Mouse (Mus musculus) forebrain, postnatal 0 days (tissue): ENCODE results near the gene Ubash3a. TPM values are rescaled to one million over a fixed set of nuclear protein-coding genes. Genes with fewer than 3 reads are reported as not detected.
A peak's percentile ranks its signal among the peaks of the same experiment; 100 is the strongest.

Experiments used
- ATAC-seq: fragments of 200-750 bp; cut with Nextera tagmentation; 2 replicates; pipeline ENCODE4 v1.8.0; 2017; ENCODE audit warnings: mild to moderate bottlenecking, moderate library complexity
- DNase-seq: peaks from one replicate; pipeline ENCODE4 v3.0.0-alpha.2; 2015
- H3K27ac ChIP-seq: fragments of 300-500 bp; sonication (generic); 2 replicates; pipeline ENCODE4 v1.5.1; 2014; ENCODE audit warnings: low read depth, mild to moderate bottlenecking, antibody characterized with exemption, low read length, moderate library complexity, mixed read lengths
- H3K27me3 ChIP-seq: fragments of 300-500 bp; sonication (generic); 2 replicates; pipeline ENCODE4 v1.6.1; 2014; ENCODE audit warnings: mild to moderate bottlenecking, low read length, mixed read lengths; ENCODE audit not compliant: insufficient read depth
- H3K36me3 ChIP-seq: fragments of 300-500 bp; sonication (generic); 2 replicates; pipeline ENCODE4 v1.6.1; 2014; ENCODE audit warnings: mild to moderate bottlenecking, moderate library complexity; ENCODE audit not compliant: insufficient read depth
- H3K4me1 ChIP-seq: fragments of 300-500 bp; sonication (generic); 2 replicates; pipeline ENCODE4 v1.6.1; 2014; ENCODE audit warnings: antibody characterized with exemption; ENCODE audit not compliant: insufficient read depth
- H3K4me2 ChIP-seq: fragments of 300-500 bp; sonication (generic); 2 replicates; pipeline ENCODE4 v1.6.1; 2014; ENCODE audit warnings: low read depth, mild to moderate bottlenecking, moderate library complexity
- H3K4me3 ChIP-seq: fragments of 300-500 bp; sonication (generic); 2 replicates; pipeline ENCODE4 v1.5.1; 2014; ENCODE audit warnings: low read depth, low read length, mixed read lengths
- H3K9ac ChIP-seq: fragments of 300-500 bp; sonication (generic); 2 replicates; pipeline ENCODE4 v1.6.1; 2014; ENCODE audit warnings: mild to moderate bottlenecking
- H3K9me3 ChIP-seq: fragments of 300-500 bp; sonication (generic); 2 replicates; pipeline ENCODE4 v1.6.1; 2016; ENCODE audit warnings: low read length
- CTCF ChIP-seq: sonication (generic); IDR thresholded peaks from 2 replicates; pipeline ENCODE4 v1.5.1; 2016; ENCODE audit warnings: antibody characterized with exemption, control low read depth, low read depth
- WGBS: fragments of 180-500 bp; shearing (Covaris S2); extraction: QIAGEN DNeasy Blood & Tissue Kit; methylation state at CpG from one replicate; pipeline ENCODE4 v1.1.7; 2014; 5-methylcytosine and 5-hydroxymethylcytosine counted together
- polyA plus RNA-seq: library from polyadenylated mRNA; unstranded; fragments of >200 nt; fragmentation: Nextera tagmentation; extraction: Ambion mirVana; gene quantifications from 2 replicates; pipeline ENCODE4 v1.2.1, GENCODE M21; 2015
- total RNA-seq: library from RNA; depleted of rRNA; stranded (reverse); fragments of >200 nt; gene quantifications from 2 replicates; pipeline ENCODE4 v1.2.3, GENCODE M21; 2014

Ubash3a gene
- total and polyA plus RNA-seq, 2 experiments from 2014 or later, result 0.14 TPM; not detected in 1

- no peaks in the 10 kb centered on the region for H3K4me1 ChIP-seq
- H3K27me3 ChIP-seq, result no peaks in the 10 kb centered on the region
- DNase-seq, result no peak
- H3K36me3 ChIP-seq, result no peaks in the 10 kb centered on the region
- H3K4me3 ChIP-seq, result no peak overlapping the region
- WGBS, result 88% methylated on average over 7 of the region's 7 CpGs
- no peak overlapping the region for H3K4me2 ChIP-seq
- no peak overlapping the region for H3K27ac ChIP-seq
- no peak overlapping the region for H3K9ac ChIP-seq
- H3K9me3 ChIP-seq, result no peaks in the 10 kb centered on the region
- no peak for TF ChIP-seq CTCF
- ATAC-seq, result no peak
Measured at GRCm38 (mm10) chr17:31260430-31260829, 52.8 kb downstream of the Ubash3a start.

GRCm38 (mm10) chr17:31261352-31261751 lies 53.7 kb downstream of the Ubash3a start:
- ATAC-seq, result no peak
- Histone ChIP-seq H3K9ac (no peak overlapping the region), H3K4me3 (no peak overlapping the region)

GRCm38 (mm10) chr17:31262715-31263114 lies 55.0 kb downstream of the Ubash3a start:
- Histone ChIP-seq H3K36me3 (no peaks in the 10 kb centered on the region), H3K9ac (no peak overlapping the region), H3K27me3 (no peaks in the 10 kb centered on the region), H3K4me1 (no peaks in the 10 kb centered on the region), H3K4me3 (no peak overlapping the region), H3K4me2 (no peak overlapping the region), H3K27ac (no peak overlapping the region), H3K9me3 (no peaks in the 10 kb centered on the region)
- 47% methylated on average over 5 of the region's 5 CpGs for WGBS
- no peak for TF ChIP-seq CTCF
- DNase-seq (no peak), ATAC-seq (peak; percentile 48; the same call in 1 of the 2 replicates)

More at GRCm38 (mm10) chr17:31261352-31261751, 53.7 kb downstream of the Ubash3a start:
- no peak for DNase-seq
- H3K9me3 ChIP-seq, result no peaks in the 10 kb centered on the region
- no peak for TF ChIP-seq CTCF
- H3K27me3 ChIP-seq, result no peaks in the 10 kb centered on the region
- 82% methylated on average over 6 of the region's 6 CpGs for WGBS
- no peaks in the 10 kb centered on the region for H3K4me1 ChIP-seq
- H3K4me2 ChIP-seq, result no peak overlapping the region
- H3K27ac ChIP-seq, result no peak overlapping the region
- H3K36me3 ChIP-seq, result no peaks in the 10 kb centered on the region

GRCm38 (mm10) chr17:31263770-31264169 lies 56.1 kb downstream of the Ubash3a start:
- DNase-seq (no peak), ATAC-seq (no peak)
- WGBS, result 88% methylated on average over 5 of the region's 5 CpGs
- H3K4me2 ChIP-seq, result no peak overlapping the region
- H3K9me3 ChIP-seq, result no peaks in the 10 kb centered on the region
- H3K4me1 ChIP-seq, result no peaks in the 10 kb centered on the region
- H3K4me3 ChIP-seq, result no peak overlapping the region
- H3K27ac ChIP-seq, result no peak overlapping the region
- H3K9ac ChIP-seq, result no peak overlapping the region
- no peaks in the 10 kb centered on the region for H3K27me3 ChIP-seq
- H3K36me3 ChIP-seq, result no peaks in the 10 kb centered on the region
- no peak for TF ChIP-seq CTCF

GRCm38 (mm10) chr17:31264372-31264771 lies 56.7 kb downstream of the Ubash3a start:
- H3K4me2 ChIP-seq, result no peak overlapping the region
- ATAC-seq, result no peak
- 42% methylated on average over 6 of the region's 6 CpGs for WGBS
- no peaks in the 10 kb centered on the region for H3K9me3 ChIP-seq
- DNase-seq, result no peak
- H3K4me1 ChIP-seq, result no peaks in the 10 kb centered on the region
- no peak overlapping the region for H3K27ac ChIP-seq
- H3K36me3 ChIP-seq, result no peaks in the 10 kb centered on the region
- H3K9ac ChIP-seq, result no peak overlapping the region
- no peaks in the 10 kb centered on the region for H3K27me3 ChIP-seq
- no peak overlapping the region for H3K4me3 ChIP-seq
- no peak for TF ChIP-seq CTCF

- Histone ChIP-seq H3K4me2 (no peak overlapping the region), H3K4me1 (no peaks in the 10 kb centered on the region), H3K27ac (no peak overlapping the region), H3K9ac (no peak overlapping the region), H3K36me3 (no peaks in the 10 kb centered on the region), H3K4me3 (no peak overlapping the region), H3K27me3 (no peaks in the 10 kb centered on the region), H3K9me3 (no peaks in the 10 kb centered on the region)
- TF ChIP-seq CTCF, result no peak
- DNase-seq (no peak), ATAC-seq (no peak)
- 14% methylated on average over 3 of the region's 3 CpGs for WGBS
Measured at GRCm38 (mm10) chr17:31265171-31265572, 57.5 kb downstream of the Ubash3a start.

GRCm38 (mm10) chr17:31265831-31266230 lies 58.2 kb downstream of the Ubash3a start:
- H3K27me3 ChIP-seq, result no peaks in the 10 kb centered on the region
- ATAC-seq, result no peak
- H3K9me3 ChIP-seq, result no peaks in the 10 kb centered on the region
- no peak overlapping the region for H3K9ac ChIP-seq
- DNase-seq, result no peak
- no peak overlapping the region for H3K4me3 ChIP-seq
- H3K4me2 ChIP-seq, result no peak overlapping the region
- 91% methylated on average over 9 of the region's 9 CpGs for WGBS
- H3K4me1 ChIP-seq, result no peaks in the 10 kb centered on the region
- no peak for TF ChIP-seq CTCF
- no peak overlapping the region for H3K27ac ChIP-seq
- H3K36me3 ChIP-seq, result no peaks in the 10 kb centered on the region

GRCm38 (mm10) chr17:31266321-31266950 lies 58.8 kb downstream of the Ubash3a start:
- WGBS, result 88% methylated on average over 7 of the region's 7 CpGs
- Histone ChIP-seq H3K4me1 (no peaks in the 10 kb centered on the region), H3K36me3 (no peaks in the 10 kb centered on the region), H3K4me3 (no peak overlapping the region), H3K27ac (no peak overlapping the region), H3K9me3 (no peaks in the 10 kb centered on the region), H3K4me2 (no peak overlapping the region), H3K9ac (no peak overlapping the region), H3K27me3 (no peaks in the 10 kb centered on the region)
- DNase-seq (no peak), ATAC-seq (no peak)
- no peak for TF ChIP-seq CTCF
